Mouse (Mus musculus) liver, embryonic 15.5 days (tissue): ENCODE results near the gene Pex12. TPM values are rescaled to one million over a fixed set of nuclear protein-coding genes. Genes with fewer than 3 reads are reported as not detected.

ENCODE experiments used
- ATAC-seq: fragments of 200-750 bp; cut with Nextera tagmentation; 2 replicates; pipeline ENCODE4 v1.8.0; 2017; ENCODE audit warnings: moderate number of reproducible peaks, mild to moderate bottlenecking, moderate library complexity; ENCODE audit not compliant: insufficient read depth
- H3K27ac ChIP-seq: fragments of 300-500 bp; sonication (generic); replicated peaks from 2 replicates; pipeline ENCODE4 v1.5.1; 2015; ENCODE audit warnings: mild to moderate bottlenecking, inconsistent platforms
- H3K27me3 ChIP-seq: fragments of 300-500 bp; sonication (generic); 2 replicates; pipeline ENCODE4 v1.6.1; 2015; ENCODE audit warnings: mild to moderate bottlenecking, inconsistent platforms
- H3K36me3 ChIP-seq: fragments of 300-500 bp; sonication (generic); replicated peaks from 2 replicates; pipeline ENCODE4 v1.6.1; 2015; ENCODE audit warnings: moderate library complexity, mild to moderate bottlenecking, inconsistent platforms
- H3K4me1 ChIP-seq: fragments of 300-500 bp; sonication (generic); replicated peaks from 2 replicates; pipeline ENCODE4 v1.6.1; 2015; ENCODE audit warnings: inconsistent platforms
- H3K4me2 ChIP-seq: fragments of 300-500 bp; sonication (generic); 2 replicates; pipeline ENCODE4 v1.6.1; 2015; ENCODE audit warnings: moderate library complexity, mild to moderate bottlenecking, inconsistent platforms
- H3K4me3 ChIP-seq: fragments of 300-500 bp; sonication (generic); replicated peaks from 2 replicates; pipeline ENCODE4 v1.5.1; 2015; ENCODE audit warnings: mild to moderate bottlenecking, inconsistent platforms
- H3K9ac ChIP-seq: fragments of 300-500 bp; sonication (generic); 2 replicates; pipeline ENCODE4 v1.6.1; 2015; ENCODE audit warnings: moderate library complexity, mild to moderate bottlenecking, inconsistent platforms
- H3K9me3 ChIP-seq: fragments of 300-500 bp; sonication (generic); replicated peaks from 2 replicates; pipeline ENCODE4 v1.6.1; 2016; ENCODE audit warnings: inconsistent platforms
- WGBS: fragments of 180-500 bp; shearing (Covaris S2); methylation state at CpG from one replicate; pipeline ENCODE4 v1.1.7; 2015; ENCODE audit warnings: mixed read lengths; ENCODE audit not compliant: insufficient replicate concordance; 5-methylcytosine and 5-hydroxymethylcytosine counted together
- polyA plus RNA-seq: library from polyadenylated mRNA; unstranded; fragments of >200 nt; fragmentation: Nextera tagmentation; extraction: Ambion mirVana; gene quantifications from 2 replicates; pipeline ENCODE4 v1.2.1, GENCODE M21; 2015

Pex12 gene
- polyA plus RNA-seq, 1 experiment from 2014 or later = 5.1 TPM

DNA sequence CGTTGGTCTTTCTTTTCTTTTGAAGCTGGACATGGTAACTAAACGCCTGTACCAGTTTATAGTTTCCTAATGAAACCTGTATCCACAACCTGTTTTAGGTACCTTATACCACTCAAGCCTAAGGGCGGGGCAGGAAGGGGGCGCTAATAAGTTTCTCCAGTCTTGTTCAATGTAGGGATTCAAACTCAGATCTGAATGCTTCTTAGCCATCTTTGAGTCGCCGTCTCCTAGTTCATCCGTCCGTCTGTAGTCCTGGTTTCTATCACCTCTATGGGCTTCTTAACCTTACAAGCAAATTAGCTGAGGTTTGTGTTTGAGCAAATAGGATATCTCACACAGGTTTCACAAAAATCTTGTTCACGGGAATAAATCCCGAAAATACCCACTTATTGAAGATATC is 262 bp downstream of the Pex12 start:
- Histone ChIP-seq H3K4me1 (peaks cover 58% of the 10 kb centered on the region), H3K9ac (peak overlapping the region; percentile 86), H3K27ac (peak overlapping the region; percentile 96), H3K36me3 (peaks cover 7% of the 10 kb centered on the region), H3K27me3 (no peaks in the 10 kb centered on the region), H3K4me3 (peak overlapping the region; percentile 81), H3K4me2 (peak overlapping the region; percentile 79), H3K9me3 (no peaks in the 10 kb centered on the region)
- WGBS = 5% methylated on average over 10 of the region's 10 CpGs
- ATAC-seq = no peak

DNA sequence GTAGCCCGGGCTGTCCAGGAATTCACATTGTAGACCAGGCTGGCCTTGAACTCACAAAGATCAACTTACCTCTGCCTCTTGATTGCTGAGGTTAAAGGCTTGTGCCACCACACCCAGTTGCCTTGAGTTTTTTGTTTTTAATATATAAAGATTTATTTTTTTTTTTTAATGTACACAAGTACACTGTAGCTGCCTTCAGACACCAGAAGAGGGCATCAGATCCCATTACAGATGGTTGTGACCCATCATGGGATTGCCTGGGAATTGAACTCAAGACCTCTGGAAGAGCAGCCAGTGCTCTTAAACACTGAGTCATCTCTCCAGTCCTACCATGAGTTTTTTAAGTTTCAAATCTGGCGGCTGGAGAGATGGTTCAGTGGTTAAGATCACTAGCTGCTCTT is 955 bp downstream of the Pex12 start:
- peak overlapping the region; percentile 79 for H3K4me2 ChIP-seq
- H3K4me1 ChIP-seq = peaks cover 61% of the 10 kb centered on the region
- 56% methylated on average over 2 of the region's 2 CpGs for WGBS
- H3K36me3 ChIP-seq = peaks cover 14% of the 10 kb centered on the region
- no peaks in the 10 kb centered on the region for H3K27me3 ChIP-seq
- ATAC-seq = no peak
- H3K27ac ChIP-seq = peak overlapping the region; percentile 96
- H3K4me3 ChIP-seq = peak overlapping the region; percentile 81
- peak overlapping the region; percentile 86; the same call in 1 of the 2 replicates for H3K9ac ChIP-seq
- H3K9me3 ChIP-seq = no peaks in the 10 kb centered on the region

DNA sequence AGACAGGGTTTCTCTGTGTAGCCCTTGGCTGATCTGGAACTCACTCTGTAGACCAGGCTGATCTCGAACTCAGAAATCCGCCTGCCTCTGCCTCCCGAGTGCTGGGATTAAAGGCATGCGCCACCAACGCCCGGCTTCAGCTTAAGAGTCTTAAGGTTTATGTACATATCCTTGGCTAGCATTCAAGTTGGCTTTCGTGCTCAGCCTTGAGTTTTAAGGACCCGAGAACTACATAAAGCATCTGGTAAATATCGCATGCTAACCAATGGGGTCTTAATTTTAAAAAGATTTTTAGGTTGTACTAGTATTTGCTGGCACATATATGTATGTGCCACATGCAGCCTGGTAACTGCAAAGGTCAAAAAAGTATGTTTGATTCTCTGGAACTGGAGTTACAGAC is 2.7 kb downstream of the Pex12 start:
- WGBS = 89% methylated on average over 9 of the region's 9 CpGs
- Histone ChIP-seq H3K27me3 (no peaks in the 10 kb centered on the region), H3K4me2 (peak overlapping the region; percentile 77), H3K4me3 (no peak overlapping the region), H3K9me3 (no peaks in the 10 kb centered on the region), H3K36me3 (peaks cover 28% of the 10 kb centered on the region), H3K27ac (no peak overlapping the region), H3K9ac (no peak overlapping the region), H3K4me1 (peaks cover 63% of the 10 kb centered on the region)
- ATAC-seq = no peak

DNA sequence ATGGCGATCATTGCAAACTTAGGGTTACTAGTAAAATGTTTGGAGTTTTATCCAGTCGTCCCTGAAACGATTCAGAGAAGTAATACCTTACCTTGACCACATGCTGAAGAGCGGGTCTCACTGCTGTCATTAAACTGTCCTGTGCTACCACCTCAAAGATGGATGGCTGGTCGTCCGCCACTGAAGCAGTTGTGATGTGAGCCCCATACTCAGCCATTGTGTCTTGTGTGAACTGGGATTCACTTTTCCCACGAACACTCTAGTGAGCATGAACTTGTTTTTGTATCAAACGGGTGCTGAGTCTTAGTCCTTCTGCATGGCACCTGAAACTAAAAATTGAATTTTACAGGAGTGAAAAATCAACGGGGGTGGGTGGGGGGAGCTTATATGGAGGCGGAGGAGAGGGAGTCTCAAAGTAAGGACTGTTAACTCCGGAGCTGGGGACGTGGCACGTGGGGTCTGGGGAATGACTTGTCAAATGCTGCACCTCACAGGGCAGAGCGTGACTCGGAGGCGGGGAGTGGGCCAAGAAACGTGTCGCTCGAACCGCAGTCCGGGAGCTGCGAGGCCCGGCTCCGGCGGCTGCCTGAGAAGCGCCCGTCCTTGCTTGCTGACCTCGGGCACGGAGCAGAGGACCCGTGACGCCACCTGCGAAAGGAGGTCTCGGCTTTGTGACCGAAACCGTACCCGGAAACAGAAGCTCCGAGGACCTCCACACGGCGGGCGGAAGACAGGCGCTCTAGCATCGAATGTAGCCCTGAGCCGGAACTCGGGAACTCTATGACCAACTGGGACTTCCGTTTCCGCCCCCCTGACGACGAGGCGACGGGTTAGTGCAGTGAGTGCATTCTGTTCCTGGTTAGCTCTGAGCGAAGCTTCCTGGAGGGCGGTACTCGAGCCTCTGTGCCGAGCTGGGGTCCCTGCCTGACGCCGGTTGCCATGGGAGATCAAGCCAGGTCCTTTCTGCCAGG is 3.9 kb downstream of the Pex12 start, which contains the start of gene Ap2b1:
Ap2b1 (plus strand) TSS at position 800 of the 971 bp plus-strand sequence.
- Histone ChIP-seq H3K9ac (peak within 1 kb of the TSS; percentile 82), H3K36me3 (peaks cover 36% of the 10 kb centered on the region), H3K27ac (peak within 1 kb of the TSS; percentile 94), H3K27me3 (no peaks in the 10 kb centered on the region), H3K4me3 (peak within 1 kb of the TSS; percentile 82), H3K4me2 (peak within 1 kb of the TSS; percentile 77), H3K4me1 (peaks cover 58% of the 10 kb centered on the region), H3K9me3 (no peaks in the 10 kb centered on the region)
- peak; percentile 85 for ATAC-seq
- WGBS = 2% methylated on average over 56 of the region's 56 CpGs

DNA sequence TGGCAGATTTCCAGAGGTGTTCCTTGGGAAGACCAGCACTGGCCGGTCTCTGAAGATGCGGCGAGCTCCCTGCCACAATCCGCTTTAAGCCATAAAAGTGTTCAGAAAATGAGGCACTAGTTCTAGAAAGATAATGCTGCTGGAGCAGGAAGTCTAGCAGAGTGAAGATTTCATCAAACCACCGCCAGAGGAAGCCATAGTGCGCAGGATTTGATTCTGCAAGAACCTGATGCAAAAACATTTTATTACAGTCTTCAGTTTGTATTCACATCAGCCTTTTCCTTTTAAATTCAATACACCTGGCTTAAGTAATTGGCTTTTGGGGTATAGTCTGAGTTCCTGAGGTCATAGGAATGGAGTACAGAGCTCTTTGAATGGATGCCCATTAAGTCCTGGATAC is 4.6 kb downstream of the Pex12 start:
- Histone ChIP-seq H3K9ac (peak overlapping the region; percentile 82), H3K4me2 (peak overlapping the region; percentile 77), H3K9me3 (no peaks in the 10 kb centered on the region), H3K27me3 (no peaks in the 10 kb centered on the region), H3K4me1 (peaks cover 60% of the 10 kb centered on the region), H3K4me3 (peak overlapping the region; percentile 82), H3K27ac (peak overlapping the region; percentile 94), H3K36me3 (peaks cover 36% of the 10 kb centered on the region)
- WGBS = 41% methylated on average over 6 of the region's 6 CpGs
- ATAC-seq = no peak

DNA sequence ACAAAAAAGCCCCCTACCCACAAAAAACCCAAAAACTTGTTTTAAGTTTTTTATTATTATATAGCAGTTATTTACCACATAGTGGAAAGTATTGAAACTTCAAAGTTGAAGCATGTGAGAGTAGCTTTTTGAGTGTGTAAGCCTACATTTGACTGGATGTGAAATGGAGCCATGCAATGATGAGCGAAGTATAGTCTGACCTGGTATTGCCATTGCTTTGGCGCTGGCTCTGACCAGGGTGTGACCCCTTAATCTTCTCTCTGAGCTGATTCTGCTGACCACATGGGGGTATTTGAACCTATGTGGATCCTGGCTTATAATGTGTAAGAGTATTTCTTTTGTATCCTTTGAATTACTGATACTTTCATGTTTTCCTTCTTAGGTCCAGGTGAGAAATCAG is 8.3 kb downstream of the Pex12 start:
- Histone ChIP-seq H3K36me3 (peaks cover 36% of the 10 kb centered on the region), H3K4me3 (peak overlapping the region; percentile 74; the same call in 1 of the 2 replicates), H3K4me1 (peaks cover 59% of the 10 kb centered on the region), H3K27ac (no peak overlapping the region), H3K27me3 (no peaks in the 10 kb centered on the region), H3K9me3 (no peaks in the 10 kb centered on the region), H3K9ac (no peak overlapping the region), H3K4me2 (peak overlapping the region; percentile 76)
- WGBS = 93% methylated on average over 2 of the region's 2 CpGs
- no peak for ATAC-seq

DNA sequence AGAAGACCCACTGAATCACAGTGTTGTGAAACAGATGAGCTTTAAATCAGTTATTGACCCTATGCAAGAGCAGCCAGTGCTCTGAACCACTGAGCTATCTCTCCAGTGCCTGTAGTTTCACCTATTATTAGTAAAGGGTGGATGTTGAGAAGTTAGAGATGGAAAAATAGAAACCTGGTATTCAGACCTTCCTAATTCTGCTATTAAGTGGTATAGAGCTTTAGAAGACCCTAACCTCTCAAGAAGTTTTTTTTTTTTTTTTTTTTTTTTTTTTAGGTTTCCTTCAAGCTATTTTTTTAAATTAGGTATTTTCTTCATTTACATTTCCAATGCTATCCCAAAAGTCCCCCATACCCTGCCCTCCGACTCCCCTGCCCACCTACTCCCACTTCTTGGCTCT is 9.2 kb downstream of the Pex12 start:
- no peaks in the 10 kb centered on the region for H3K27me3 ChIP-seq
- peak overlapping the region; percentile 74 for H3K4me3 ChIP-seq
- no peaks in the 10 kb centered on the region for H3K9me3 ChIP-seq
- peaks cover 67% of the 10 kb centered on the region for H3K4me1 ChIP-seq
- H3K9ac ChIP-seq = peak overlapping the region; percentile 74
- peak overlapping the region; percentile 76 for H3K4me2 ChIP-seq
- no peak for ATAC-seq
- H3K36me3 ChIP-seq = peaks cover 36% of the 10 kb centered on the region
- WGBS = 76% methylated on average over 1 of the region's 1 CpGs
- H3K27ac ChIP-seq = peak overlapping the region; percentile 86

DNA sequence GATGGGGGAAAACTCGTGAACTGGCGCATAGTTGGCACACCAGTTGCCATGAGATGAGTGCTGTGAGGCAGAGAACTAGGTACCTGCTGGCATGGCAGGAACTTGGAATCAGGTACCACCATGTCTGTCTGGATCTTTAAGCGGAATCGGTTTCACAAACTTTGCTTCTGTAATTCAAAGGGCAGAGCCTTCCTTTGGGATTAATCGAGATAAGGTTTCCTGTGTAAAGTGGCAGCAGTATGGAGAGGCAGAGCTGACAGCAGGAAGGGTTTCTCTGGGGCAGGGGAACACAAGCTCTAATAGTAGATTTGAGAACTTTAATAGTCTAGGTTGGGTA is 10.2 kb downstream of the Pex12 start:
- ATAC-seq = no peak
- Histone ChIP-seq H3K27ac (peak overlapping the region; percentile 86), H3K27me3 (no peaks in the 10 kb centered on the region), H3K36me3 (peaks cover 31% of the 10 kb centered on the region), H3K9ac (peak overlapping the region; percentile 74), H3K4me3 (peak overlapping the region; percentile 74), H3K4me2 (peak overlapping the region; percentile 76), H3K9me3 (no peaks in the 10 kb centered on the region), H3K4me1 (peaks cover 64% of the 10 kb centered on the region)
- WGBS = 0% methylated on average over 5 of the region's 5 CpGs

DNA sequence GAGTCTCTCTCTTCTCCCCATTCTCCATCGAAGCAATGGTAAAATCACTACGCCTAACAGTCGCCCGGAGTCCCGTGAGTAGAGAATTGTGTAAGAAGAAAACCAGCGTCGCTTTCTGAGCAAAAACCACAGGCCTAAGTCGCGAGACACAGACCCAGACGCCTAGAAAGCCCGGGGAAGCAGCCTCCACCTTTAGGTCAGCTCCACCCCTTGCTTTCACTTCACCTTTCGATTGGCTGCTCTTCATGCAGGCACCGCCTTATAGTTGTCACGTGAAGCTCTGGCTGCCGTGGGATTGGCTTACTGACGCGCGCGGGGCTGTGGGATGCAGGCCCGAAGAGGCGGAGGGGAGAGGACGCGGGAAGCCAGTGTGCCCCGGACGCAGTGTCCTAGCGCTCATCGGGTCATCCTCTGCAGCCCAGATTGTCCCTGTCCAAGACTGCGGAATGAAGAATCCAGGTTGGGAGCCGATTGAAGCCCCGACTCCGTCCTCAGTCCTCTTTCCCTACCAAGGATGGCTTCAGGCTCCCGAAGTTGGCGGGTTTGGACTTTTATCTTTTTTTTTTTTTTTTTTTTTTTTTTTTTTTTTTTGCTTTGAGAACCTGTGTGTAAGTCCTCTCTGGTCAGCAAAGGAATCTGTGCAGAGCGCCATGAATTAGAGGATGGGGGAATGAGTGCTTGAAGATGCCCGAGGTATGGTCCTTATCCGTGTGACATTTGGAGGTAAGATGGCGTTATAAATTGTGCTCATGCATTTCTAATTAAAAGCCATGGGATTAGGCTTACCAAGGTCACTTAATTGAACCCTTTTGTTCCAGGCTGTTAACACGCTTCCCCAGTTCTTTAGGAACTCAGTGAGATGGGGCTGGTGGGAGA is 10.8 kb downstream of the Pex12 start:
- peak; percentile 92 for ATAC-seq
- peak overlapping the region; percentile 74 for H3K4me3 ChIP-seq
- H3K36me3 ChIP-seq = peaks cover 25% of the 10 kb centered on the region
- WGBS = under 1% methylated on average over 38 of the region's 38 CpGs
- no peaks in the 10 kb centered on the region for H3K9me3 ChIP-seq
- H3K27ac ChIP-seq = peak overlapping the region; percentile 86
- H3K4me2 ChIP-seq = peak overlapping the region; percentile 76
- H3K4me1 ChIP-seq = peaks cover 65% of the 10 kb centered on the region
- peak overlapping the region; percentile 74 for H3K9ac ChIP-seq
- no peaks in the 10 kb centered on the region for H3K27me3 ChIP-seq

DNA sequence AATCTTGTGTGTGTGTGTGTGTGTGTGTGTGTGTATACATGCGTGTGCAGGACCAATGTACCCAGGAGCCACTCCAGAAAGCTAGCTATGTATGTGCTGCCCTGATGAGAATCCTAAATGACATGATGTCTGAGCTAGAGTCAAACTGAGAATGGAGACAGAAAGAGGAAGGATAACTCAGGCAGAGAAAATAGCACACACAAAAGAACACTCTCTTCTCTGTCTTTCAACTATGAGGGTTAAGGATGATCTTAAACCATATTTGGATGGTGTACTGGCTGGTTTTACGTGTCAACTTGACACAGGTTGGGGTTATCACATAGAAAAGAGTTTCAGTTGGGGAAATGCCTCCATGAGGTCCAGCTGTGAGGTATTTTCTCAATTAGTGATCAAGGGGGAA is 12.8 kb downstream of the Pex12 start:
- 75% methylated on average over 2 of the region's 2 CpGs for WGBS
- Histone ChIP-seq H3K9me3 (no peaks in the 10 kb centered on the region), H3K27me3 (no peaks in the 10 kb centered on the region), H3K27ac (peak overlapping the region; percentile 35), H3K4me2 (no peak overlapping the region), H3K4me3 (no peak overlapping the region), H3K9ac (no peak overlapping the region), H3K4me1 (peaks cover 73% of the 10 kb centered on the region), H3K36me3 (peaks cover 7% of the 10 kb centered on the region)
- no peak for ATAC-seq

DNA sequence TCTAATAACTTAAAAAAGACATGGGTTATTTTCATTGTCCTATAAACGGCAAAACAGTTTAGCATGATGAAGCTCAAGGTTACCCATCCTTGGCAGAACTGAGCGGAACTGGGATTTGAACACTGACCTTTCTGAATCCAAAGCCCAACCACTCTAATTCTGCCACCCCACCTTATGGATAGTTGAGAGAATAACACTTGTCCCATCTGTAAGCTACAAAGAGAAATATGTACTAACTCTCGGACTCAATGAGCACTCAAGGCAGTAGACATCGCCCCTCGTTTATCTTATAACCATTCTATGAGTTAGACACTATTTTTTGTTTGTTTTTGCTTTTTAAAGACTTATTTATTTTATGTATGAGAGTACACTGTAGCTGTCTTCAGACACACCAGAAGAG is 13.3 kb downstream of the Pex12 start:
- peaks cover 8% of the 10 kb centered on the region for H3K36me3 ChIP-seq
- WGBS = 87% methylated on average over 5 of the region's 5 CpGs
- no peak overlapping the region for H3K4me3 ChIP-seq
- H3K27me3 ChIP-seq = no peaks in the 10 kb centered on the region
- no peak overlapping the region for H3K9ac ChIP-seq
- no peak overlapping the region for H3K4me2 ChIP-seq
- H3K4me1 ChIP-seq = peaks cover 76% of the 10 kb centered on the region
- H3K9me3 ChIP-seq = no peaks in the 10 kb centered on the region
- no peak for ATAC-seq
- no peak overlapping the region for H3K27ac ChIP-seq
